Mouse (Mus musculus) thymus, postnatal 25 days (tissue): Measurements from ENCODE around the gene Kansl2.

Experiments
- DNase-seq: peaks from one replicate; pipeline ENCODE4 v3.0.0; 2022

Kansl2 gene

DNA sequence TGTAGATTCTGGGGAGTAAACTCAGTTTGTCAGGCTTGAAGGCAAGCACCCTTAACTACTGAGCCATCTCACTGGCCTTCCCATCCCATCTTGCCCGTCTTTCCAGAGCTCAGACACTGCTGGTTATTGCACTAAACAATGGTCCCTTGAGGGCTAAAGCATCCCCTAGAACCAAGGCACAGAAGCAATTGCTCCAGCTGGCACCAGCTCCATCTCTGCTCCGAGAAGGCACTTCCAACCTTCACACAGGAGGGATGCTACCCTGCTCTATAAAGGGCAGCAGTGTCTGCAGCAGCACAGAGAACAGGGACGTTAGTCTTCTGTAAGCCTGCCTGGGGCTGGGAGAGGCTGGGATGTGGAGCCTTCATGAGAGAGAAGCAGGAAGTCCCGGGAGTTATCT is 42.0 kb downstream of the Kansl2 start, which contains the start of gene Olfr279:
Gene Olfr279, plus strand, starts transcription at position 301 of the 400 bp plus-strand sequence.
- no peak for DNase-seq

DNA sequence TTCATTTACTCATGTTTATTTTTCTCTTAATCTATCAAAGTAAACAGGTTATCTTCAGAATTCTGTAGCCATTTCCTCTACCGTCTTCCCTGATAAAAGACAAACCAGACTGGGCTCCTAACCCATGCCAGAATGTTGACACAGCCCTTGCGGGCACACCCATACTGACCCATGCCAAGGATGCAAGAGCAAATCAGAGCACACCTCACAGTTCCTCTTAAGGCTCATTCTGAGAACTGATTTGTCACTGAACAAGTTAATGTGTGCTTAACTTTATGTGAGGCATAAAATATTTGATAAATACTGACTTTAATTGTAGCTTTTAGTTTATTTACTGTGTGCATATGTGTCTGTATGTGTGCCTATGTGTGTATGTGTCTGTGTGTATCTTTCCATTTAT is 42.7 kb downstream of the Kansl2 start:
- DNase-seq, result no peak

GRCm38 (mm10) chr15:98486433-98487021 is 47.5 kb downstream of the Kansl2 start:
- DNase-seq, result peak; percentile 15

DNA sequence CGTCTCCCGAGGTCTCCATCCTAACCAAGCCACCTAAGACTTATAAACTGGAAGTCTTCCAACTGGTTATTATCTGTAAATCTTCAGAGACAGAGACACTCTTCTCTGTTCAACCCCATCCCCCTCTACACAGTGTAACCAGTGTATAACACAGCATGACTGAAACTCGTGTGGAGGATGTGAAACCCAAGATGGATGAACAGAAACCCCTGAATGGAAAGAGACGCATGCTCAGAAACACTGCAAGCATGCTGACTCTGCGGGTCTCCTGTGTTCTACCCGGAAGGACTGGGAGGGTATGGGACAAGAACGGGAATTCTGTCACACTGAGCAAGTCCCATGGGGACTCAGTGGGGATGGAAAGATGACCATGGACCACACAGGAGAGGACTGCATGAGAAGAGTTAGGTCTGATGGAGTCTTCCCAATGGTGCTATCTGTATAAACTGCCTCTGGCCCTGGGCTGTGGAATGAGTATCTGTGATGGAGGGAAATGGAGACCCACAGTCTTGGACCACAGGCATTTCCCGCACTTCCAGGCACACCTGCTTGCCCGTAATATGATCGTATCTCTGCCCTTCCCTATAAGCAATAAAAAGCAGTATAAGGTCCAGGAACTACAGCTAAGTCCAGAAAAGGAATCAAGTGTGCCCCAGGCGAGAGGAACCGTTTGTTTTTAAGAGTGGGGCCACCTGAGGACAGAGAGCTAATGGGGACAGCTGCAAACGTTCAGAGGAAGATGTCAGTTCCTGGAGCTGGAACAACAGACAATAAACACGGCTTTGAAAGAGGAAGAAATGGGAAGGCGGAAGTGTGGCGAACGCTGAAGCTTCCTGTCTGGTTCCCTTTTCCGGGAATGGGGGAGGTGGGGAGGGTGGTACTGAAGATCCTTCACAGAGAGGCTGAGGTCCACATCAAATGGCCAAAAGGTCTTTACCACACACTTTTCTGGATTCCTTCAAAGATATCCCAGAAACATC is 49.9 kb downstream of the Kansl2 start:
- DNase-seq, result no peak

DNA sequence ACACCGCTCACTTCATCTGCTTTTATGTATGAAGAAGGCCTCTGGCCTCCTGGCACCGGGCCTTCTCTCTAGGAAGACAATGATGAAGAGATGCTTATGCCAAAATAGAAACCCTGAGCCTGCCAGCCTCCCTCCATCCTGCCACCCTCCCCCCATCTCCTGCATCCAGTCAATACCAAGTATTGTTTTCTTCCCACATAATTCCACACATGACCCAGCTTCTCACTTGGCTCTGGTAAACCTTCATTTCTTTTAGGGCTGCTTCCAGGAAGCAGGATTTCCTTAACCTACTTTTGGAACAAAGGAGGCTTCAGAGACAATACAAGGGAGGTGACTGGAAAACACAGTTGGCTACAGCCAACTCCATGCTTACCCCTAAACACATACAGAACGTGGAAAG is 51.4 kb downstream of the Kansl2 start, which contains the start of gene Lalba:
Gene Lalba, minus strand, starts transcription at position 21 of the 400 bp plus-strand sequence.
- no peak for DNase-seq

DNA sequence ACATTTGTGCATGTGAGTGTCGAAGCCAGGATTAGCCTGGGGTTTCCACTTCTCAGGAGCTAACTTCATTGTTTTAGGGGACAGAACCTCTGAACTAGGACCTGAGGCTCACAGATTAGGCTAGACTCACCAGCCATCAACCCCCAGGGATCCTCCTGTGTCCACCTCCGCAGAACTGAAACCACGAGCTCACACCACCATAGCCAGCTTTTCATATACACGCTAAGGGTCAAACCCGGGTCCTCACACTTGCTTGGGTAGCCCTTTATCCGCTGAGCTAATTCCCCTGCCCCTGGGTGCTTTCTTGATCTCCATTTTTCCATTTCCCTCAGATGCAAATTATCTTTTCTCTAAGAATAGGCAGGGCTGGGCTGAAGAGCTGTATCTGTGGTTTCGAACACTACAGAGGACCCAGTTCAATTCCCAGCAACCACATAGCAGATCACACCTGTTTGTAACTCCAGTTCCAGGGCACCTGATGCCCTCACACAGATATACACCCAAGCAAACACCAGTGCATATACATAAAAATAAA is 54.4 kb downstream of the Kansl2 start:
- no peak for DNase-seq

DNA sequence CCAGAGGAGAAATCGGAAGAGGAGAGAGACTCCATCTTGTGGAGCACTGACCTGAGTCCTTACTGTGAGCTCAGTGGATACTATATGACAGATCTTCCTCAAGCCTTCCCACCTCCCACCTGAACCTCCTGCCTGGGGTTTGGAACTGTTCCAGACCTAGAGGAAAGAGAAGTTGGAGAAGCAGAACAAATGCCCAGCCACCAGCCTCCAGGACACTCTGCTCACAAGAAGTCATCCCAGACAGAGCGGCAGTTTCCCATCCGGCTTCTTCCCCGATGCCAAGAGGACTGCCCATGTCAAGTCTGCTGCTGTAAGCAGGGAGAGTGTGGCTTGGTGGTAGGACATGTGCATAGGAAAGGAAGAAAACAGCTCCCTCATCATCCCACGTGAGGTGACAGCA is 57.8 kb downstream of the Kansl2 start:
- no peak for DNase-seq

GRCm38 (mm10) chr15:98475382-98475781 is 58.7 kb downstream of the Kansl2 start:
- peak; percentile 57 for DNase-seq

DNA sequence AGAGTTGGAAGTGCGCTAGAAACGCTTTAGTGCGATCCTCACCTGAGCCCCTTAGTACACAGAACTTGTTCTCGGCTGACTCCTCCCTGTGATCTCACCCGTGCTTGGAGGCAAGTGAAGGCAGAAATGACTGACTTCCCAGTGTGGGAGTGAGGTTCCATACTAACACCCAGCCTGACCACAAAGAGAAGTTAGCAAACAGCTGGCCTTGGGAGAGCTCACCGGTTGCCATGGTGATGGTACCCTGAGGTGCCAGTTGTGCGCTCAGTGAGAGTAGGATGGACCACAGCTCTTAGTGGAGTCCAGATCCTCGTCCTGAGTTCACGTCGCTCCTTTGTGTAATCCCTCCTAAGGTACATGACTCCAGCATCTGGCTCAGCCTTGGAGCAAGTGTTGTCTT is 59.1 kb downstream of the Kansl2 start:
- DNase-seq, result no peak

DNA sequence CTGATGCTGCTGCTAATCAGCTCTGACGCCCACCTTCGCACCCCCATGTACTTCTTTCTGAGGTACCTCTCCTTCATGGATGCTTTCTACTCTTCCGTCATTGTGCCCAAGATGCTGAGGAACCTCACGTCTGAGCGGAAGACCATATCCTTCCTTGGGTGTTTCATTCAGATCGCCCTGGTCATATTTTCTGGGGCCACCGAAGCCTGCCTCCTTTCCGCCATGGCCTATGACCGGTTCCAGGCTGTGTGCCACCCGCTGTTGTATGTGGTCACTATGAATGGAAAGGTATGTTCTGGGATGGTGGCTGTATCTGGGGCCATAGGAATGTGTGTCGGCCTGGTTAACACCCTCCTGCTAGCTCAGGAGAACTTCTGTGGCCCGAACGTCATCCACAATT is 62.5 kb downstream of the Kansl2 start:
- DNase-seq, result no peak

DNA sequence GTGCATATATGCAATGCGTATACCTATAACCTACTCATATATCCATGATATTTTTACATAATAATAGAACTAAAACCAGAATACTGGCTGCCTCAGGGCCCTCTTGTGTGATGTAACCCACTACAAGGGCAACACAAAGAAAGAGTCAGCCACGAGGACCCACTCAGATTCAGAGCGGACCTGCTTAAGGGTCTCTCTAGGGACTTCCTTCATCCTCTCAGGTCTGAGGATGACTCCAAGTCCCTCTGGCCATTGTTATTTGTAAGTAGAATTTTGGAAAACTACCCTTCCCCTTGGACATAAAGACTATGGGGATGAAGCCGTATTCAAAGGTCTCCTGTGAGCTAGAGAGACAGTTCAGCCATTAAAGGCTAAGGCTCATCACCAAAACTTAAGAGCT is 64.5 kb downstream of the Kansl2 start, which contains the start of gene OR5BS1P:
Gene OR5BS1P, plus strand, starts transcription at position 301 of the 400 bp plus-strand sequence.
- no peak for DNase-seq
